ENCODE assay signal across 8 mouse cellular contexts in genomic region chr6:50937094-50937493, GRCm38 (mm10).
A peak's percentile ranks its signal among the peaks of the same experiment; 100 is the strongest.
DNase-seq lines count a peak whose midpoint lies in the region; ATAC-seq lines count a peak whose summit lies in the region.

No protein-coding gene starts in this region.

- ATAC-seq in cerebellum, adult (ENCODE audit: insufficient number of reproducible peaks, low FRiP score, low TSS enrichment), result no peak
- ATAC-seq in megakaryocyte progenitor cell, adult 5-6 weeks (replicated peaks; ENCODE audit: poor library complexity), result peak; percentile 77

- DNase-seq in cerebellum, adult 11 months, result peak; percentile 61
- DNase-seq in Muller cell, postnatal 12 days (ENCODE audit: inconsistent ontology term), result peak; percentile 51
- peak; percentile 46 for DNase-seq in cerebellum, adult 9-11 months
- peak; percentile 61 to 76 for DNase-seq in gastrocnemius, postnatal 4 days (ENCODE audit: low spot score in 2 of 2)
- DNase-seq in layer of hippocampus, postnatal 10 days (ENCODE audit: low spot score in 2 of 2), result peak; percentile 83 to 88
- DNase-seq in spleen, postnatal 4 days (ENCODE audit: low spot score in 2 of 2), result peak; percentile 70 to 93
